Mouse (Mus musculus): ENCODE measurements around the gene Rxylt1. TPM values are rescaled to one million over a fixed set of nuclear protein-coding genes. Genes with fewer than 3 reads are reported as not detected.

The Rxylt1 gene
- polyA plus RNA-seq, 1 experiment from 2014 or later = 40.9 TPM

DNA sequence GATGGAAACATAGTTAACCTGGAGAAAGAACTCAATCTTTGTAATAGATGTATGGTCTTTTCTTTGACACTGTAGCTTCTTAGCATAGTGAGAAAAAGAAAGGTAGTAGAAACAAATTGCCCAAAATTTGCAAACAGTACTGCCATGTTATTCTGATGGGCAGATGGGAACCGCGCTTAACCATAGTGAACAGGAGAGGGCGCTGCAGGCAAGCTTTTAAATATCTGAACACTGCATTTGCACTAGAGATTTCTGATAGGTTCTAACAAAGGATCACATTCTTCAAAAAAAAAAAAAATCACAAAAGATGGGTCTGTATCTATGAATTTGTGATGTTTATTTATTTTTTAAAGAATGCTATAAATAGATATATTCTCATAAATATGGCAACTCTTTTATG lies 8.2 kb upstream of the Rxylt1 start:
- no peaks in the 10 kb centered on the region for H3K9me3 ChIP-seq (ENCODE audit: control insufficient read depth, low read length)
- DNase-seq (ENCODE audit: low spot score) = peak; percentile 75
- H3K4me1 ChIP-seq (replicated peaks; ENCODE audit: control insufficient read depth, insufficient read depth, low read length) = no peaks in the 10 kb centered on the region
- no peak overlapping the region for H3K4me3 ChIP-seq (ENCODE audit: low read depth, low read length)
- H3K9ac ChIP-seq (ENCODE audit: low read length) = no peak overlapping the region
- H3K27me3 ChIP-seq (ENCODE audit: control insufficient read depth, insufficient read depth, low read length) = no peaks in the 10 kb centered on the region
- H3K27ac ChIP-seq (ENCODE audit: low read depth, low read length) = no peak overlapping the region
- WGBS = under 1% methylated on average over 3 of the region's 3 CpGs
- no peaks in the 10 kb centered on the region for H3K36me3 ChIP-seq (ENCODE audit: control insufficient read depth, insufficient read depth, low read length)
- H3K4me2 ChIP-seq (ENCODE audit: low read depth, low read length, severe bottlenecking) = no peak overlapping the region
- ATAC-seq (replicated peaks; ENCODE audit: low FRiP score) = peak; percentile 75; the same call in 1 of the 2 replicates

DNA sequence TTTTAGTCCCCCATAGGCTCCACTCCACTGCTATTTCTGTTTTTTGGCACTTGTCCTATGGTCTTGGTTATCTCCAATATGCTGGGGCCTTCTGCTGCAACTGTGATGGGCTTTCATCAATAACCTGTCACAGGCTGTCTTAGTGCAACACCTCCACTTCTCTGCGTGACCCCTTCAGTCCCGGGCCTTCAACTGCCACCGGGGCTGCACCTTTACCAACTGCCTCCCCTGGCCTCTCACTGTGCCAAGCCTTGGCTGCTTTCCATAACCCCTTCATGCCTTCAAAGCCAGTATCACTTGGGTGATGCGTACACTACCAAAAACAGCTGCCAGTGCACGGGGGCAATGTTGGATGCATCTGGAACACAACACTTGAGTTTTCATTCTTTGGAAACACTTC lies 5.5 kb upstream of the Rxylt1 start:
- Histone ChIP-seq H3K9me3 (ENCODE audit: control insufficient read depth, low read length) (no peaks in the 10 kb centered on the region), H3K4me1 (replicated peaks; ENCODE audit: control insufficient read depth, insufficient read depth, low read length) (no peaks in the 10 kb centered on the region), H3K27me3 (ENCODE audit: control insufficient read depth, insufficient read depth, low read length) (no peaks in the 10 kb centered on the region), H3K4me3 (ENCODE audit: low read depth, low read length) (no peak overlapping the region), H3K9ac (ENCODE audit: low read length) (no peak overlapping the region), H3K4me2 (ENCODE audit: low read depth, low read length, severe bottlenecking) (no peak overlapping the region), H3K36me3 (ENCODE audit: control insufficient read depth, insufficient read depth, low read length) (no peaks in the 10 kb centered on the region), H3K27ac (ENCODE audit: low read depth, low read length) (no peak overlapping the region)
- WGBS = 79% methylated on average over 5 of the region's 5 CpGs
- DNase-seq (ENCODE audit: low spot score) (no peak), ATAC-seq (replicated peaks; ENCODE audit: low FRiP score) (no peak)

DNA sequence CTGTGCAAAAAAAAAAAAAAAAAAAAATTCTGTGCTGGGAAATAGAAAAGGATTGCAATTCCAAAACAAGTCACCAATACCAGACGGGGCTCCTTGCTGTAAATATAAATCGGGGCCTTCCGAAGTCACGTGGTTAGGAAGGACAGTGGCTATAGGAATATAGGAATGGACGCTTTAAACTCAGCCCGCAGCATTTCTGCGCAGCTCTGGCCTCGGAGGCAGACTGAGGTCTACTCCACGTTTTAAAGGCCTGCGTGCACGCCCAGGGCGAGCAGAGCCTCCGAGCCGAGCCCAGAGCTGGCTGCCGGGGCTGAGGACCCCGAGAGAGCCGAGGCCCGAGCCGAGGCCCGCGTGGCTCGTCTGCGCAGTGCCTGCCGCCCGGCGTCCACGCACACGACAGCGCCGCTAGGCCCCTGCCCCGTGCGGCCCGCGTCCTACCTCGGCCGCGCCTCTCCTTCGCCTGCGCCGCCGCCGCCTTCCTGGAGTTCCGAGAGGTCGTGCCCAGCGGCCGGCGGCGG lies 650 bp downstream of the Rxylt1 start:
- ATAC-seq (replicated peaks; ENCODE audit: low FRiP score) (peak; percentile 73), DNase-seq (ENCODE audit: low spot score) (no peak)
- Histone ChIP-seq H3K27ac (ENCODE audit: low read depth, low read length) (peak overlapping the region; percentile 53), H3K27me3 (ENCODE audit: control insufficient read depth, insufficient read depth, low read length) (no peaks in the 10 kb centered on the region), H3K4me3 (ENCODE audit: low read depth, low read length) (peak overlapping the region; percentile 69), H3K4me1 (replicated peaks; ENCODE audit: control insufficient read depth, insufficient read depth, low read length) (no peaks in the 10 kb centered on the region), H3K4me2 (ENCODE audit: low read depth, low read length, severe bottlenecking) (peak overlapping the region; percentile 80), H3K9me3 (ENCODE audit: control insufficient read depth, low read length) (no peaks in the 10 kb centered on the region), H3K36me3 (ENCODE audit: control insufficient read depth, insufficient read depth, low read length) (no peaks in the 10 kb centered on the region), H3K9ac (ENCODE audit: low read length) (peak overlapping the region; percentile 83)
- WGBS = under 1% methylated on average over 45 of the region's 48 CpGs

DNA sequence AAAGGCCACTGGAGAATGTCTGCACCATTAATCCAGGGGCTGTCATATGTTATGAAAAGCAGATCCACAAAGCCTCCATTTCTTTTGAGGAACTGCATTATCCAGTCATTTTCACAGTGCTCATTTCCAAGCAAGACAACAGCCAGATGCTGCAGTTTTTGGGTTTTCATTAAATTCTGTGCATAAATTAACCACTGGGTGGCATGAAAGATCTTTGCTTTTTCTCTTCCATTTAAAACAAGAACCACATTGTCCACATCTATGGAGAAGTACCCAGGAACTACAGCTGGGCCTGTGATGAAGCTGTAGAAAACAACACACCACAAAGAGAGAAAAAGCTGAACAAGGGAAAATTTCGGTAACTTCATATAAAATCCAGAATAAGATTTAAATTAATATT lies 6.7 kb downstream of the Rxylt1 start:
- H3K9ac ChIP-seq (ENCODE audit: low read length) = no peak overlapping the region
- H3K4me1 ChIP-seq (replicated peaks; ENCODE audit: control insufficient read depth, insufficient read depth, low read length) = no peaks in the 10 kb centered on the region
- no peak for ATAC-seq (replicated peaks; ENCODE audit: low FRiP score)
- peaks cover 6% of the 10 kb centered on the region; the same call in 1 of the 2 replicates for H3K36me3 ChIP-seq (ENCODE audit: control insufficient read depth, insufficient read depth, low read length)
- no peak overlapping the region for H3K4me2 ChIP-seq (ENCODE audit: low read depth, low read length, severe bottlenecking)
- H3K27me3 ChIP-seq (ENCODE audit: control insufficient read depth, insufficient read depth, low read length) = no peaks in the 10 kb centered on the region
- H3K4me3 ChIP-seq (ENCODE audit: low read depth, low read length) = no peak overlapping the region
- 88% methylated on average over 1 of the region's 1 CpGs for WGBS
- no peak for DNase-seq (ENCODE audit: low spot score)
- H3K9me3 ChIP-seq (ENCODE audit: control insufficient read depth, low read length) = no peaks in the 10 kb centered on the region
- no peak overlapping the region for H3K27ac ChIP-seq (ENCODE audit: low read depth, low read length)

DNA sequence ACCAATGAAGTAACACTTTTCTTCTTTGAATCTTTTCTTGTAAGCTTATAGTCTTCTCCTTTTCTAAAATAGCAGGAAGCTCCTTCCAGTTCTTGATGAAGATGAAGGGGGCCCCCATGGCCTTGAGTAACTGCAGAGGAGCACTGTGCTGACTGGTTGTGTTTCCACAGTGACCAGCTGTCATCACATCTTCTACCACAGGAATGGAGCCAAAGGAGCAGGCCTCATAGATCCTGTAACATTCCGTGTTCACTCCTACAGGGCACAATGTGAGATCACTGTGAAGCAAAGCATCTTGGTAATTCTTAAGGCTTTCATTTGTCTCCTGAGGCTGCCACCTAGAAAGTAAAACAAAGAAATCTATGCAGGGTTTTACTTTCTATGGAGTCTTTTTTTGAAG lies 15.8 kb downstream of the Rxylt1 start:
- ATAC-seq (replicated peaks; ENCODE audit: low FRiP score) (no peak), DNase-seq (ENCODE audit: low spot score) (no peak)
- Histone ChIP-seq H3K9me3 (ENCODE audit: control insufficient read depth, low read length) (no peaks in the 10 kb centered on the region), H3K27me3 (ENCODE audit: control insufficient read depth, insufficient read depth, low read length) (no peaks in the 10 kb centered on the region), H3K4me3 (ENCODE audit: low read depth, low read length) (no peak overlapping the region), H3K27ac (ENCODE audit: low read depth, low read length) (no peak overlapping the region), H3K36me3 (ENCODE audit: control insufficient read depth, insufficient read depth, low read length) (no peaks in the 10 kb centered on the region), H3K4me2 (ENCODE audit: low read depth, low read length, severe bottlenecking) (no peak overlapping the region), H3K9ac (ENCODE audit: low read length) (no peak overlapping the region), H3K4me1 (replicated peaks; ENCODE audit: control insufficient read depth, insufficient read depth, low read length) (no peaks in the 10 kb centered on the region)
- WGBS = 92% methylated on average over 1 of the region's 1 CpGs

- no peak overlapping the region for H3K27ac ChIP-seq (ENCODE audit: low read depth, low read length)
- DNase-seq (ENCODE audit: low spot score) (no peak), ATAC-seq (replicated peaks; ENCODE audit: low FRiP score) (no peak)
- H3K36me3 ChIP-seq (ENCODE audit: control insufficient read depth, insufficient read depth, low read length) = no peaks in the 10 kb centered on the region
- no peak overlapping the region for H3K4me3 ChIP-seq (ENCODE audit: low read depth, low read length)
- H3K9me3 ChIP-seq (ENCODE audit: control insufficient read depth, low read length) = no peaks in the 10 kb centered on the region
- no peaks in the 10 kb centered on the region for H3K27me3 ChIP-seq (ENCODE audit: control insufficient read depth, insufficient read depth, low read length)
- H3K9ac ChIP-seq (ENCODE audit: low read length) = no peak overlapping the region
- H3K4me1 ChIP-seq (replicated peaks; ENCODE audit: control insufficient read depth, insufficient read depth, low read length) = no peaks in the 10 kb centered on the region
- H3K4me2 ChIP-seq (ENCODE audit: low read depth, low read length, severe bottlenecking) = no peak overlapping the region
Observed at GRCm38 (mm10) chr10:122069153-122069552, 28.0 kb downstream of the Rxylt1 start.

- ATAC-seq (replicated peaks; ENCODE audit: low FRiP score) (no peak), DNase-seq (ENCODE audit: low spot score) (no peak)
- H3K9ac ChIP-seq (ENCODE audit: low read length) = no peak overlapping the region
- H3K9me3 ChIP-seq (ENCODE audit: control insufficient read depth, low read length) = no peaks in the 10 kb centered on the region
- H3K4me1 ChIP-seq (replicated peaks; ENCODE audit: control insufficient read depth, insufficient read depth, low read length) = no peaks in the 10 kb centered on the region
- H3K36me3 ChIP-seq (ENCODE audit: control insufficient read depth, insufficient read depth, low read length) = no peaks in the 10 kb centered on the region
- H3K4me3 ChIP-seq (ENCODE audit: low read depth, low read length) = no peak overlapping the region
- WGBS = 91% methylated on average over 6 of the region's 6 CpGs
- no peak overlapping the region for H3K27ac ChIP-seq (ENCODE audit: low read depth, low read length)
- no peak overlapping the region for H3K4me2 ChIP-seq (ENCODE audit: low read depth, low read length, severe bottlenecking)
- no peaks in the 10 kb centered on the region for H3K27me3 ChIP-seq (ENCODE audit: control insufficient read depth, insufficient read depth, low read length)
Observed at GRCm38 (mm10) chr10:122055826-122056225, 41.3 kb downstream of the Rxylt1 start.

DNA sequence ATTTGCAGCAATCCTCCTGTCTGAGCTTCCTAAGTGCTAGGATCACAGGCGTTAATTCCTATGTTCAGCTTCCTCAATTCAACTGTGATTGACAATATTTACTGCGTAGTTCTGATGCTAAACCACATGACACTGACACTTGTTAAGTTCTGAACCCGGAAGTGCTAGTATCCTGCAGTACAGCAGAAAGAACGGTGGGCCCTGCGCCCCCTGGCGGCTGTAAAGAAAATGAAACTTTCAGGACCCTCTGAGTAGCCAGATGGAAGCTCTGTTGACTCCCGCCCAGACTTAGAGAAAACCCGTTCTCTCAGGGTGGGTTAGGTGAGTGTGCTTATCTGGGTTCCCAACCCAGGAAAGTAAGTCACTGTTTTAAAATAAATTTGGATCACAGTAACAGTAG lies 42.6 kb downstream of the Rxylt1 start:
- ATAC-seq (replicated peaks; ENCODE audit: low FRiP score) = peak; percentile 89
- H3K4me1 ChIP-seq (replicated peaks; ENCODE audit: control insufficient read depth, insufficient read depth, low read length) = no peaks in the 10 kb centered on the region
- no peak overlapping the region for H3K9ac ChIP-seq (ENCODE audit: low read length)
- DNase-seq (ENCODE audit: low spot score) = peak; percentile 82
- H3K4me3 ChIP-seq (ENCODE audit: low read depth, low read length) = no peak overlapping the region
- WGBS = 18% methylated on average over 8 of the region's 8 CpGs
- H3K9me3 ChIP-seq (ENCODE audit: control insufficient read depth, low read length) = no peaks in the 10 kb centered on the region
- no peaks in the 10 kb centered on the region for H3K27me3 ChIP-seq (ENCODE audit: control insufficient read depth, insufficient read depth, low read length)
- H3K4me2 ChIP-seq (ENCODE audit: low read depth, low read length, severe bottlenecking) = no peak overlapping the region
- H3K36me3 ChIP-seq (ENCODE audit: control insufficient read depth, insufficient read depth, low read length) = no peaks in the 10 kb centered on the region
- H3K27ac ChIP-seq (ENCODE audit: low read depth, low read length) = no peak overlapping the region

DNA sequence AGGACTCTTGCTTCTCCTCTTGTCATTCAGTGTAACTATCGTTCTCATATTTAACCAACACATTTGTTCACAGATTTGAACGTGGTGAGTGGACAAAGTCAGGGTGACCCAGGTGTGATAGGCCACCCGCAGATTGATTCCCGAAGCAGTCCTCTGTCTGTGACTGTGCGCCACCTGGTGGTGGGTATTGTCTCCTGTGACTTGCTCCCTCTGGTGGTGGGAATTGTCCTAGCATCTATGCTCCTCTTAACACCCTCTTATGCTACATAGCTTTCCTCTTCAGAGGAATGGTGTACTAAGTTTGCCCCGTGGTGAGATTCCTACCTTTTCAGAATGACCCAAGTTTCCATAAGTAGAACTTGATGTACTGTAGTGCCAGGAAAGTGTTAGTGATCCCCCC lies 45.3 kb downstream of the Rxylt1 start:
- no peaks in the 10 kb centered on the region for H3K27me3 ChIP-seq (ENCODE audit: control insufficient read depth, insufficient read depth, low read length)
- no peak overlapping the region for H3K4me3 ChIP-seq (ENCODE audit: low read depth, low read length)
- H3K4me1 ChIP-seq (replicated peaks; ENCODE audit: control insufficient read depth, insufficient read depth, low read length) = no peaks in the 10 kb centered on the region
- peak; percentile 86 for DNase-seq (ENCODE audit: low spot score)
- 38% methylated on average over 6 of the region's 6 CpGs for WGBS
- no peak overlapping the region for H3K27ac ChIP-seq (ENCODE audit: low read depth, low read length)
- H3K36me3 ChIP-seq (ENCODE audit: control insufficient read depth, insufficient read depth, low read length) = no peaks in the 10 kb centered on the region
- no peak overlapping the region for H3K4me2 ChIP-seq (ENCODE audit: low read depth, low read length, severe bottlenecking)
- H3K9ac ChIP-seq (ENCODE audit: low read length) = no peak overlapping the region
- ATAC-seq (replicated peaks; ENCODE audit: low FRiP score) = no peak
- H3K9me3 ChIP-seq (ENCODE audit: control insufficient read depth, low read length) = no peaks in the 10 kb centered on the region
